Mouse (Mus musculus) layer of hippocampus, postnatal 25 days (tissue): ENCODE results near the gene Gm609. TPM values are rescaled to one million over a fixed set of nuclear protein-coding genes. Genes with fewer than 3 reads are reported as not detected.
"Not testable (repeated sequence)": the region's sequence is repeated elsewhere in the genome, so short reads cannot be mapped to it uniquely, and the experiment has no call there.

Source experiments
- DNase-seq, 2 experiments: peaks; one replicate each; pipeline ENCODE4 v3.0.0; 2022; ENCODE audit warnings: mixed read lengths in 2 of 2, low spot score in 1 of 2; ENCODE audit errors: extremely low spot score in 1 of 2
- total RNA-seq, 2 experiments: library from RNA; stranded (reverse); gene quantifications; 2 replicates each; pipeline ENCODE4 v1.2.3; 2021

Gene Gm609
- under 1 TPM; 0.07 to 0.28 TPM for total RNA-seq

GRCm38 (mm10) chr16:45492927-45493326 lies at the start of gene Gm609:
TSS of gene Gm609 (minus strand) at chr16:45492969.
- DNase-seq: no peak

GRCm38 (mm10) chr16:45542108-45542507 lies 49.3 kb upstream of the Gm609 start:
- no peak for DNase-seq

- DNase-seq: not testable (repeated sequence)
Measured at GRCm38 (mm10) chr16:45538342-45538741, 45.6 kb upstream of the Gm609 start.

GRCm38 (mm10) chr16:45535009-45535408 lies 42.2 kb upstream of the Gm609 start, which contains the start of gene Slc9c1:
TSS of gene Slc9c1 (plus strand) at chr16:45535309.
- DNase-seq: no peak

GRCm38 (mm10) chr16:45531950-45532349 lies 39.2 kb upstream of the Gm609 start, which contains the start of gene Gm17783:
TSS of gene Gm17783 (minus strand) at chr16:45532050.
- DNase-seq: no peak

GRCm38 (mm10) chr16:45525551-45525950 lies 32.8 kb upstream of the Gm609 start:
- no peak for DNase-seq

- DNase-seq: no peak
Measured at GRCm38 (mm10) chr16:45495326-45495725, 2.6 kb upstream of the Gm609 start.

GRCm38 (mm10) chr16:45476991-45477390 lies 15.8 kb downstream of the Gm609 start:
- no peak for DNase-seq

GRCm38 (mm10) chr16:45471836-45472235 lies 20.9 kb downstream of the Gm609 start:
- DNase-seq: not testable (repeated sequence)

- DNase-seq: no peak
Measured at GRCm38 (mm10) chr16:45454762-45455161, 38.0 kb downstream of the Gm609 start.

GRCm38 (mm10) chr16:45437230-45437739 lies 55.5 kb downstream of the Gm609 start:
- no peak for DNase-seq

GRCm38 (mm10) chr16:45435591-45435990 lies 57.2 kb downstream of the Gm609 start:
- no peak for DNase-seq

GRCm38 (mm10) chr16:45427651-45428050 lies 65.1 kb downstream of the Gm609 start:
- DNase-seq: no peak

- DNase-seq: no peak
Measured at GRCm38 (mm10) chr16:45413497-45413896, 79.3 kb downstream of the Gm609 start.

- DNase-seq: not testable (repeated sequence)
Measured at GRCm38 (mm10) chr16:45409064-45409446, 83.7 kb downstream of the Gm609 start.

GRCm38 (mm10) chr16:45408425-45409063 lies 84.2 kb downstream of the Gm609 start, which contains the start of gene Cd200:
TSS of gene Cd200 (minus strand) at chr16:45409053.
- peak; percentile 54 to 65 for DNase-seq

GRCm38 (mm10) chr16:45407645-45408400 lies 84.9 kb downstream of the Gm609 start:
- DNase-seq: no peak

GRCm38 (mm10) chr16:45407091-45407490 lies 85.7 kb downstream of the Gm609 start:
- no peak for DNase-seq

- no peak for DNase-seq
Measured at GRCm38 (mm10) chr16:45402951-45403350, 89.8 kb downstream of the Gm609 start.

GRCm38 (mm10) chr16:45402036-45402435 lies 90.7 kb downstream of the Gm609 start:
- DNase-seq: no peak

- DNase-seq: no peak
Measured at GRCm38 (mm10) chr16:45399947-45400555, 92.7 kb downstream of the Gm609 start.
